Mouse (Mus musculus): ENCODE measurements around the gene Wdr66. TPM values are rescaled to one million over a fixed set of nuclear protein-coding genes. Genes with fewer than 3 reads are reported as not detected.

Wdr66 gene
- polyA plus RNA-seq, 1 experiment from 2014 or later = 1.4 TPM

Other genes with a start within 250 kb of the Wdr66 start
- 13.0 and 17.3 TPM in 2 replicates for gene Orai1, start 237.0 kb upstream of the Wdr66 start, polyA plus RNA-seq (2014; fragmentation: Nextera tagmentation; extraction: Ambion mirVana)
- gene Morn3, start 205.1 kb upstream of the Wdr66 start, polyA plus RNA-seq (2014; fragmentation: Nextera tagmentation; extraction: Ambion mirVana) = 0.37 and 0.43 TPM in 2 replicates
- gene Tmem120b, start 183.7 kb upstream of the Wdr66 start, polyA plus RNA-seq (2014; fragmentation: Nextera tagmentation; extraction: Ambion mirVana) = 15.6 and 16.1 TPM in 2 replicates
- 8.9 and 13.1 TPM in 2 replicates for gene Rhof, start 119.4 kb upstream of the Wdr66 start, polyA plus RNA-seq (2014; fragmentation: Nextera tagmentation; extraction: Ambion mirVana)
- gene Setd1b, start 109.9 kb upstream of the Wdr66 start, polyA plus RNA-seq (2014; fragmentation: Nextera tagmentation; extraction: Ambion mirVana) = 13.0 and 15.9 TPM in 2 replicates
- gene Psmd9, start 82.7 kb upstream of the Wdr66 start, polyA plus RNA-seq (2014; fragmentation: Nextera tagmentation; extraction: Ambion mirVana) = 63.9 and 78.7 TPM in 2 replicates
- not detected in 2 replicates for gene Hpd, start 69.4 kb upstream of the Wdr66 start, polyA plus RNA-seq (2014; fragmentation: Nextera tagmentation; extraction: Ambion mirVana)
- 38.7 and 40.8 TPM in 2 replicates for gene Bcl7a, start 91.7 kb downstream of the Wdr66 start, polyA plus RNA-seq (2014; fragmentation: Nextera tagmentation; extraction: Ambion mirVana)
- 24.4 and 26.7 TPM in 2 replicates for gene Mlxip, start 142.7 kb downstream of the Wdr66 start, polyA plus RNA-seq (2014; fragmentation: Nextera tagmentation; extraction: Ambion mirVana)
- gene Lrrc43, start 237.2 kb downstream of the Wdr66 start, polyA plus RNA-seq (2014; fragmentation: Nextera tagmentation; extraction: Ambion mirVana) = 0.13 and 0.44 TPM in 2 replicates
- gene Il31, start 237.4 kb downstream of the Wdr66 start, polyA plus RNA-seq (2014; fragmentation: Nextera tagmentation; extraction: Ambion mirVana) = not detected in 2 replicates